Mouse (Mus musculus): ENCODE data around the gene Igf1r. TPM values are rescaled to one million over a fixed set of nuclear protein-coding genes. Genes with fewer than 3 reads are reported as not detected.

Gene Igf1r
- polyA plus RNA-seq, 1 experiment from 2014 or later, result 18.1 TPM

DNA sequence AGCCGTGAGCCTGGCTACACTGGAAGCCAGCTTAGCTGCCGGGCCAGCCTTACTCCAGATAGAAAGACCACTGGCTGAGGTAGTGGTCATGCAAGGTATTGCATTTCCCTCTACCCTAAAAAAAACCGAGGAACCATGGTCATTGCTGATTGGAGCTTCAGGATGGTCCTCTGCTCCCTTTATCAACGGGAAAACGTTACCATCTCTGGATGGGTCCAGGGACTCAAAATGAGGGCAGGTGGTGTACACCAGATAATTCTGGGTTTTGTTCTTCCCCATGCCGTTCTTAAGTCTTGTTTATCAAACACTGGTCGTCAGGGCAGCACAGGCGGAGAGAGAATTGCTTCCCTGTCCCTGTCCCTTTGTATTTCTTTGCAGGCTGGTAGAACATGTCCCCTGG lies 57.0 kb downstream of the Igf1r start:
- Histone ChIP-seq H3K4me2 (ENCODE audit: low read length) (no peak overlapping the region), H3K27me3 (ENCODE audit: insufficient read depth, low read length) (no peaks in the 10 kb centered on the region), H3K27ac (no peak overlapping the region), H3K36me3 (ENCODE audit: insufficient read depth, low read length) (0 out of 2 replicates have a peak, but pooled peaks cover 8% of the 10 kb centered on the region), H3K4me1 (replicated peaks; ENCODE audit: insufficient read depth, low read length) (peaks cover 11% of the 10 kb centered on the region), H3K9ac (ENCODE audit: low read depth, low read length) (no peak overlapping the region), H3K4me3 (replicated peaks; ENCODE audit: low read depth, low read length) (no peak overlapping the region), H3K9me3 (replicated peaks; ENCODE audit: low read length) (no peaks in the 10 kb centered on the region)
- 69% methylated on average over 8 of the region's 8 CpGs for WGBS
- DNase-seq (ENCODE audit: low spot score) (no peak), ATAC-seq (replicated peaks; ENCODE audit: low FRiP score, low read depth) (no peak)
- TF ChIP-seq CTCF (IDR thresholded peaks at IDR 0.05; ENCODE audit: low read depth), result no peak

DNA sequence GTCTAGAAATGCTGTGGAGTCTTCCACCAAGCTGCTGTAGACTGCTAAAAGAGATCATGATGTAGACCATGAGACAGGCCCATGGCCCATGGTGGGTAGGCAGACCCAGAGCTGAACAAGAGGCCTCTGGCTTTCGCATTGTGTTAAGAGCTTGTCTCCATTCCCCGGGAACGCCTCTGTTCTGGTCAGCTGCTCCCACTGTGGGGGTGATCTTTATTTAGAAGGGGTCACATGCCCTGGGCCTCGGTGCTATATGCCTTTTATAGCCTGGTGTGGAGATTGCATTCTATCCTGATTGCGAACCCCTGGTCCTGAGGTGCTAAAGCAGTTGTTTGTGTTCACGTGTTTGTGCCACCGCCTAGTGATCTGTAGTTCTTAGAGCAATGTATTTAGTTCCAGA lies 57.5 kb downstream of the Igf1r start:
- H3K4me3 ChIP-seq (replicated peaks; ENCODE audit: low read depth, low read length), result no peak overlapping the region
- ATAC-seq (replicated peaks; ENCODE audit: low FRiP score, low read depth) (no peak), DNase-seq (ENCODE audit: low spot score) (no peak)
- TF ChIP-seq CTCF (IDR thresholded peaks at IDR 0.05; ENCODE audit: low read depth), result no peak
- H3K4me2 ChIP-seq (ENCODE audit: low read length), result no peak overlapping the region
- H3K27me3 ChIP-seq (ENCODE audit: insufficient read depth, low read length), result no peaks in the 10 kb centered on the region
- H3K36me3 ChIP-seq (ENCODE audit: insufficient read depth, low read length), result 0 out of 2 replicates have a peak, but pooled peaks cover 8% of the 10 kb centered on the region
- H3K9ac ChIP-seq (ENCODE audit: low read depth, low read length), result no peak overlapping the region
- no peak overlapping the region for H3K27ac ChIP-seq
- H3K4me1 ChIP-seq (replicated peaks; ENCODE audit: insufficient read depth, low read length), result peaks cover 11% of the 10 kb centered on the region
- no peaks in the 10 kb centered on the region for H3K9me3 ChIP-seq (replicated peaks; ENCODE audit: low read length)
- 54% methylated on average over 7 of the region's 7 CpGs for WGBS

DNA sequence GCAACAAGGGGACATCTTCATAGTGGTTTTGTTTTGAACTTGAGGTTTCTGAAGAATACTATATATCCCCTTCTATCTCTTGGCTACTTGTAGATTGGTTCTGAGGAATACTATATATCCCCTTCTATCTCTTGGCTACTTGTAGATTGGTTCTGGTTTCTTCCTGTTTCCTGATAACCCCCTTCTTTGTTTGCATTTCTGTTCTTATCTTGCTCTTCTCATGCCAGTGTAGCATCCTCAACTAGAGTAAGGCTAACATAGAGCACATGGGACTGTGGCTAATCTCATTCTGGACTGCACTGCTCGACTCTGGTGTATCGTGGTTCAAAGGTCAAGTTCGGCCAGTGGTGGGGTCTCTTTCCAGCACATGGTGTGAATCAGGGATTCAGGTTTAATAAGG lies 58.2 kb downstream of the Igf1r start:
- Histone ChIP-seq H3K36me3 (ENCODE audit: insufficient read depth, low read length) (peaks cover 12% of the 10 kb centered on the region; the same call in 1 of the 2 replicates), H3K4me3 (replicated peaks; ENCODE audit: low read depth, low read length) (no peak overlapping the region), H3K9ac (ENCODE audit: low read depth, low read length) (no peak overlapping the region), H3K4me2 (ENCODE audit: low read length) (no peak overlapping the region), H3K4me1 (replicated peaks; ENCODE audit: insufficient read depth, low read length) (peaks cover 11% of the 10 kb centered on the region), H3K27me3 (ENCODE audit: insufficient read depth, low read length) (no peaks in the 10 kb centered on the region), H3K27ac (no peak overlapping the region), H3K9me3 (replicated peaks; ENCODE audit: low read length) (no peaks in the 10 kb centered on the region)
- TF ChIP-seq CTCF (IDR thresholded peaks at IDR 0.05; ENCODE audit: low read depth), result no peak
- 73% methylated on average over 3 of the region's 3 CpGs for WGBS
- DNase-seq (ENCODE audit: low spot score) (no peak), ATAC-seq (replicated peaks; ENCODE audit: low FRiP score, low read depth) (no peak)

DNA sequence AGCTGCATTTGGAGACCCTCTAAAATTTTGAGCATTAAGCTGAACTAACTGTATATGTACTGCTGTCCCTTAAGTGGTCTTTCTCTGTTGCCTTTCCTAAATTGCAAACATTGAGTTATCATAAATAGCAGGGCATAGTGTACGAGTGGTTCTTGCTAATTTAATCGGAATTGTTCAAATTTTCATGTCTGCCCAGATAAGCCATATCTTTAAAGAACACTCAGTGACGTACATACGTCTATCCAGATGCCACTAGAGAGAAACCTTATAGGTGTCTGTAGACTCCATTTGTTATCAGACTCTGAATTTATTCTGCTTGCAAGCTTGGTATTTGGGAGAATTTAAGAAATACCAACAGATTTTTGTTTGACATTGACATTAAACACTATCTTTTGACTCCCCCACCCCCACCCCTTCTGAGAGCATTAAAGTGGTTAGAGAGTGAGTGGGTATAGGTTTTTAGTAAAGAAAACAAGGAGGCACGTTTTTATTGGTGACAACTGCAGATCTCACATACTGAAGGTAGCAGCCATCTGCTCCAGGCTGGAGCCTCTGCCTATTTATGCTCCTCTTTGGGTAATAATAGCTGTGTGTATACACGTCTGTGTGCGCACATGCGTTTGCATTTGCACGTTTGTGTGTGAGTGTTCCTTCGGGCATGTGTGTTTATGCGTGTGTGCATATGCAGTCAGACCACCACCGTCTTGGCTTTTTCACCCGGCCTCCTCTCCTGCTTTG lies 58.9 kb downstream of the Igf1r start:
- no peaks in the 10 kb centered on the region for H3K9me3 ChIP-seq (replicated peaks; ENCODE audit: low read length)
- H3K27me3 ChIP-seq (ENCODE audit: insufficient read depth, low read length), result no peaks in the 10 kb centered on the region
- H3K4me3 ChIP-seq (replicated peaks; ENCODE audit: low read depth, low read length), result no peak overlapping the region
- DNase-seq (ENCODE audit: low spot score) (no peak), ATAC-seq (replicated peaks; ENCODE audit: low FRiP score, low read depth) (no peak)
- no peak overlapping the region for H3K9ac ChIP-seq (ENCODE audit: low read depth, low read length)
- peaks cover 16% of the 10 kb centered on the region; the same call in 1 of the 2 replicates for H3K36me3 ChIP-seq (ENCODE audit: insufficient read depth, low read length)
- no peak overlapping the region for H3K4me2 ChIP-seq (ENCODE audit: low read length)
- peaks cover 11% of the 10 kb centered on the region for H3K4me1 ChIP-seq (replicated peaks; ENCODE audit: insufficient read depth, low read length)
- WGBS, result 74% methylated on average over 13 of the region's 13 CpGs
- H3K27ac ChIP-seq, result no peak overlapping the region
- no peak for TF ChIP-seq CTCF (IDR thresholded peaks at IDR 0.05; ENCODE audit: low read depth)

DNA sequence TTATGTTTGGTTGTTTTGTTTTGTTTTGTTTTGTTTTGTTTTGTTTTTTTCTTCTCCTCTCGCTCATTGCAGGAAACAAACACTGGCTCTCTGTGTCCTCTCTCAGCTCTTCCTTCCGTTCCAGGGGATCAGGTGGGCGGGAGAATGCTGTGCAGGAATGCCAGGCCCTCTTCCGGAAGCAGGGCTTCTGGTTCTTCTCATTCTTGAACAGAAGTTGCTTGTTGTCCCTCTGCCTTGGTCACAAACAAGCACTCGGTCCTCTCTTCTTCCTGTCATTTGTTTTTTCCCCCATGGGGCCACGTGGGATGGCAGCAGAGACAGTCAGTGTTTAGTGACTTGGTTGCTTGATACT lies 59.5 kb downstream of the Igf1r start:
- Histone ChIP-seq H3K36me3 (ENCODE audit: insufficient read depth, low read length) (peaks cover 16% of the 10 kb centered on the region; the same call in 1 of the 2 replicates), H3K9ac (ENCODE audit: low read depth, low read length) (no peak overlapping the region), H3K4me3 (replicated peaks; ENCODE audit: low read depth, low read length) (no peak overlapping the region), H3K4me2 (ENCODE audit: low read length) (no peak overlapping the region), H3K4me1 (replicated peaks; ENCODE audit: insufficient read depth, low read length) (peaks cover 11% of the 10 kb centered on the region), H3K9me3 (replicated peaks; ENCODE audit: low read length) (no peaks in the 10 kb centered on the region), H3K27ac (no peak overlapping the region), H3K27me3 (ENCODE audit: insufficient read depth, low read length) (no peaks in the 10 kb centered on the region)
- WGBS, result 50% methylated on average over 6 of the region's 6 CpGs
- DNase-seq (ENCODE audit: low spot score) (no peak), ATAC-seq (replicated peaks; ENCODE audit: low FRiP score, low read depth) (no peak)
- TF ChIP-seq CTCF (IDR thresholded peaks at IDR 0.05; ENCODE audit: low read depth), result no peak

DNA sequence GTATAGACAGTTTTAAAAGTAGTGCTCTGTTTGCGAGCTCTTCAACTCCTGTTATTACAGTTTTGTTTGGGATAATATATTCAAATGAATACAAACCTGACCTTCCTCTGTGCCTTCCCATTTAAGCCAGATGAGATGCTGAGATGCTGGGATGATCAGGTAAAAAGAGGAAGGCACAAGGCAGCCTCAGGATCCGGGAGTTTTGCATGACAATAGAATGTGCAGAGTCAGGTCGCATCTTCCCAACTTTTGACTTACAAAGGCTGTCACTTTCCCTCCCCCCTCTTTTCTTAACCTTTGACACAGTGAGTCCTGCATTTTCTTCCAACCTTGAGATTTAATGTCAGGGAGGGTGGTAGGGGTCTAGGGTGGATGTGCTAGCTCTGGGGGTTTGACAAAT lies 61.9 kb downstream of the Igf1r start:
- DNase-seq (ENCODE audit: low spot score) (no peak), ATAC-seq (replicated peaks; ENCODE audit: low FRiP score, low read depth) (no peak)
- Histone ChIP-seq H3K9ac (ENCODE audit: low read depth, low read length) (no peak overlapping the region), H3K4me1 (replicated peaks; ENCODE audit: insufficient read depth, low read length) (peaks cover 11% of the 10 kb centered on the region), H3K27me3 (ENCODE audit: insufficient read depth, low read length) (no peaks in the 10 kb centered on the region), H3K4me3 (replicated peaks; ENCODE audit: low read depth, low read length) (no peak overlapping the region), H3K9me3 (replicated peaks; ENCODE audit: low read length) (no peaks in the 10 kb centered on the region), H3K27ac (no peak overlapping the region), H3K36me3 (ENCODE audit: insufficient read depth, low read length) (peaks cover 8% of the 10 kb centered on the region; the same call in 1 of the 2 replicates), H3K4me2 (ENCODE audit: low read length) (no peak overlapping the region)
- TF ChIP-seq CTCF (IDR thresholded peaks at IDR 0.05; ENCODE audit: low read depth), result no peak
- WGBS, result 90% methylated on average over 3 of the region's 3 CpGs
